Mouse (Mus musculus): ENCODE results near the gene Tmem30a.

- TF ChIP-seq CTCF (IDR thresholded peaks at IDR 0.05; ENCODE audit: low read depth) (no peak), EP300 (IDR thresholded peaks at IDR 0.05; ENCODE audit: low read depth) (no peak)
Observed at GRCm38 (mm10) chr9:79784934-79785793, 8.1 kb downstream of the Tmem30a start.
